Mouse (Mus musculus): ENCODE data around the gene Gm17428.
"Not testable (repeated sequence)": the region's sequence is repeated elsewhere in the genome, so short reads cannot be mapped to it uniquely, and the experiment has no call there.

GRCm38 (mm10) chr14:54999868-55000267 lies 23.1 kb downstream of the Gm17428 start:
- not testable (repeated sequence) for TF ChIP-seq CTCF (IDR thresholded peaks at IDR 0.05; ENCODE audit: control insufficient read depth, insufficient read depth, low read length); POLR2A (IDR thresholded peaks at IDR 0.05; ENCODE audit: borderline replicate concordance, control insufficient read depth, low read depth, low read length)
